Mouse (Mus musculus) myocyte (in vitro differentiated cells): ENCODE results near the gene Gm20388. TPM values are rescaled to one million over a fixed set of nuclear protein-coding genes. Genes with fewer than 3 reads are reported as not detected.

Experiments used
- H3K27me3 ChIP-seq: one replicate; pipeline ENCODE4 v1.6.1; 2011; ENCODE audit not compliant: control insufficient read depth, insufficient read depth, insufficient read length
- H3K36me3 ChIP-seq: one replicate; pipeline ENCODE4 v1.6.1; 2011; ENCODE audit not compliant: control insufficient read depth, insufficient read depth
- H3K4me2 ChIP-seq: one replicate; pipeline ENCODE4 v1.6.1; 2011; ENCODE audit warnings: low read depth, control low read depth
- H3K4me3 ChIP-seq: one replicate; pipeline ENCODE4 v1.5.1; 2011; ENCODE audit warnings: mild to moderate bottlenecking, control low read depth, moderate library complexity
- H3K79me2 ChIP-seq: one replicate; pipeline ENCODE4 v1.6.1; 2011; ENCODE audit not compliant: control insufficient read depth, insufficient read depth
- H3ac ChIP-seq: one replicate; pipeline ENCODE4 v1.6.1; 2011; ENCODE audit not compliant: control insufficient read depth, insufficient read length
- CEBPB ChIP-seq: IDR thresholded peaks from 2 replicates; pipeline ENCODE4 v1.6.1; 2011; ENCODE audit warnings: mild to moderate bottlenecking, moderate library complexity; ENCODE audit not compliant: poor library complexity, insufficient read depth, severe bottlenecking
- E2F4 ChIP-seq: IDR thresholded peaks from one replicate; pipeline ENCODE4 v1.6.1; 2011; ENCODE audit warnings: mild to moderate bottlenecking, control low read depth, moderate library complexity; ENCODE audit not compliant: insufficient read depth
- MAX ChIP-seq: IDR thresholded peaks from one replicate; pipeline ENCODE4 v1.6.1; 2011; ENCODE audit warnings: low read depth, mild to moderate bottlenecking, control low read depth
- MYOD1 ChIP-seq, 3 experiments: IDR thresholded peaks; one replicate each; pipeline ENCODE4 v1.6.1; 2011; ENCODE audit warnings: control low read depth in 2 of 3, low read depth in 2 of 3, mild to moderate bottlenecking in 2 of 3, moderate library complexity in 1 of 3; ENCODE audit not compliant: insufficient read length in 2 of 3, control insufficient read depth in 1 of 3
- MYOG ChIP-seq, 3 experiments: IDR thresholded peaks; one replicate each; pipeline ENCODE4 v1.6.1; 2011; ENCODE audit warnings: control low read depth in 2 of 3, low read depth in 2 of 3, mild to moderate bottlenecking in 2 of 3; ENCODE audit not compliant: insufficient read length in 2 of 3, control insufficient read depth in 1 of 3, insufficient read depth in 1 of 3
- POLR2A ChIP-seq: IDR thresholded peaks from one replicate; pipeline ENCODE4 v1.6.1; 2011; ENCODE audit warnings: low read depth, mild to moderate bottlenecking, control low read depth, moderate library complexity; ENCODE audit not compliant: insufficient read length
- POLR2AphosphoS2 ChIP-seq: IDR thresholded peaks from one replicate; pipeline ENCODE4 v1.6.1; 2011; ENCODE audit warnings: low read depth, control low read depth; ENCODE audit not compliant: insufficient read length
- REST ChIP-seq: IDR thresholded peaks from one replicate; pipeline ENCODE4 v1.6.1; 2011; ENCODE audit warnings: mild to moderate bottlenecking, control low read depth, moderate library complexity; ENCODE audit not compliant: insufficient read depth, insufficient read length
- SRF ChIP-seq: IDR thresholded peaks from one replicate; pipeline ENCODE4 v1.6.1; 2011; ENCODE audit warnings: low read depth; ENCODE audit not compliant: control insufficient read depth, insufficient read length
- TCF12 ChIP-seq: IDR thresholded peaks from one replicate; pipeline ENCODE4 v1.6.1; 2011; ENCODE audit warnings: mild to moderate bottlenecking, control low read depth; ENCODE audit not compliant: poor library complexity, insufficient read depth, severe bottlenecking
- TCF3 ChIP-seq: IDR thresholded peaks from one replicate; pipeline ENCODE4 v1.6.1; 2011; ENCODE audit warnings: low read depth, control low read depth; ENCODE audit not compliant: insufficient read length
- USF1 ChIP-seq: IDR thresholded peaks from one replicate; pipeline ENCODE4 v1.6.1; 2011; ENCODE audit warnings: low read depth, mild to moderate bottlenecking, control low read depth, moderate library complexity
- polyA plus RNA-seq: library from polyadenylated mRNA; unstranded; fragments of >200 nt; fragmentation: generic; extraction: Trizol; gene quantifications from one replicate; pipeline ENCODE4 v1.2.1, GENCODE M21; 2012; ENCODE audit warnings: missing spikeins

Gene Gm20388
- polyA plus RNA-seq, 1 experiment: 15.3 TPM

DNA sequence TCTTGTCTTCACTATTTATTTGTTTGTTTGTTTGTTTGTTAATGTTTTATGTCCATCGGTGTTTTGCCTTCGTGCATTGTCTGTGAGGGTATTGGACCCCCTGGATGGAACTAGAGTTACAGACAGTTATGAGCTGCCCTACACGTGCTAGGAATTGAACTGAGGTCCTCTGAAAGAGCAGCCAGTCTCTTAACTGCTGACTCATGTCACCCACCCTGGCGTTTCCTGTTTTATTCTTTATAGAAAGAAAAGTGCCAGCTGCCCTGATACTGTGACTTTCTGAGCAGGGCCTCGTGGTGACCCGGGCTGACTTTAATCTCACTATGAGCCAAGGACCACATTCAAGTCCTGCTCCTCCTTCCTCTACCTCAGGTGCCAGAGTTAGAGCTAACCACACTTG, 2504.9 kb downstream of the Gm20388 start:
- no peaks in the 10 kb centered on the region for H3K79me2 ChIP-seq
- H3ac ChIP-seq: no peak overlapping the region
- H3K36me3 ChIP-seq: peaks cover 6% of the 10 kb centered on the region
- H3K4me2 ChIP-seq: no peak overlapping the region
- H3K4me3 ChIP-seq: no peak overlapping the region
- TF ChIP-seq SRF (no peak), MYOG (IDR thresholded peaks at IDR 0.05; ENCODE audit: control insufficient read depth in 1 of 3, insufficient read depth in 1 of 3, insufficient read length in 2 of 3, low read depth in 2 of 3) (no peak), E2F4 (no peak), TCF3 (no peak), REST (no peak), TCF12 (no peak), MAX (no peak), CEBPB (no peak), MYOD1 (IDR thresholded peaks at IDR 0.05; ENCODE audit: control insufficient read depth in 1 of 3, insufficient read length in 2 of 3, low read depth in 2 of 3) (no peak), POLR2AphosphoS2 (no peak), POLR2A (no peak)
- H3K27me3 ChIP-seq: no peaks in the 10 kb centered on the region

DNA sequence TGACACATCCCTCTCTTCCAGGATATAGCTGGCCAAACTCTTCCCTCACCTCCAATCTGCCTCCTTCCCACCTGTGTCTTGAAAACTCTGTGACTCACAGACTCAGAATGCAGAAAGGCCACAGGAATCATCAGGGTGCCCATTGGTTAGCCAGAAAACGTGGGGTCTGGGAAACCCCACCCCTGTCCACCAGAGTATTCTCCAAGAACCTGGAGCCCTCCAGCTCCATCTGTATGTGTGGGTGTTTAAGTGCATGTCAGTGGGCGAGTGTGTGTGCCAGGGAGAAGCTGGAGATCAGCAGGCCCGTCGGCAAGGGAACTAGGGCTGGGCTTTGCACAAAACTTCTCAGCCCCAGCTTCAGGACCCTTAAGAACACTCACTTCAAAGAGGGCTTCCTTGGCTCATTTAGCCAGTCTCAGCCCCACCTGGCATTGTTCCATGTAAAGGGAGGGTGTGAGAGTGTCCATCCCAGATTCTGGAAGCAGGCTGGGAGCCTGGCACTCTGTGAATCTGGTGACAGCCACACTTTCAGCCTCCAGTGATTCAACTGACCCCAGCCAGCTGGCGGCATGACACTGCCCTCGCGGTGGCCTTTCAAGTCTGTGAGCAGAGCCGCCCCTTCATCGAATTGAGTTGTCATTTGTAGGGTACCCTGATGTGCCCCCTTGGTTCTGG, 2509.4 kb downstream of the Gm20388 start:
- H3K4me2 ChIP-seq: no peak overlapping the region
- H3K79me2 ChIP-seq: no peaks in the 10 kb centered on the region
- H3K36me3 ChIP-seq: no peaks in the 10 kb centered on the region
- H3K4me3 ChIP-seq: no peak overlapping the region
- TF ChIP-seq MAX (no peak), TCF12 (no peak), REST (no peak), POLR2A (no peak), MYOG (IDR thresholded peaks at IDR 0.05; ENCODE audit: control insufficient read depth in 1 of 3, insufficient read depth in 1 of 3, insufficient read length in 2 of 3, low read depth in 2 of 3) (no peak), TCF3 (no peak), USF1 (no peak), SRF (no peak), MYOD1 (IDR thresholded peaks at IDR 0.05; ENCODE audit: control insufficient read depth in 1 of 3, insufficient read length in 2 of 3, low read depth in 2 of 3) (no peak), E2F4 (no peak), CEBPB (no peak), POLR2AphosphoS2 (no peak)
- no peaks in the 10 kb centered on the region for H3K27me3 ChIP-seq
- H3ac ChIP-seq: no peak overlapping the region

DNA sequence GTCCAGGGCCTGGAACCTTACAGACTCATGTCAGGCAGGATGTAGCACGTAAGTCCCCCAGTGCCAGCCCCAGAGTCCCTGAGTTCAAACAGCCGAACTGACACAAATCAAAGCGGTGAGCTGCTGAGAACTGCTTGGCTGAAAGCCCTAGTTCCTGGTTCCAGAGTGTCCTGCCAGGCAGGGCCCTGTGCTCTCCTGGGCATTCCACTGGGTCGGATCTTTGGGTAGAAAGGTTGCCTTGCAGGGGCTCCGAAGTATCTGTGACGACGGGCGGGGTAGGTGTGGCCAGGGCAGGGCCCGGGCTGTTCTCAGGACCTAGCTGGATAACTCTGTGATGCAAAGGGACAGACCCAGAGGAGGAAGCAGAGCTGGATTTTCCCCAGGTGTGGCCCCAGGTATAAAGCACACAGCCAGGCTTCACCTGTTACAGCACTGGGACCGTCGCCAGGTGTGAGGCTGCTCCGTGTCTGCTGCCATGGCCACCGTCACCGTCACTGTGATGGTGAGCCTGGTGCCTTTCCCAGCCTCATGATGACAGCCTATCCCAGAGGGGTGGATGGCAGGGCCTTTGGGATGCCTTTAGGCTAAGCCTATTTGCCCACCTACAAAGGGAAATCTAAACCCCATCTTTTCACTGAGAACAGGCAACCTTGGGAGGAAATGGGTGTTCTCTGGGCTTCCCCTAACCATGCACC, 2510.9 kb downstream of the Gm20388 start, which contains the start of gene Il17c:
TSS of gene Il17c (plus strand) at position 645 of the 695 bp plus-strand sequence.
- H3K36me3 ChIP-seq: no peaks in the 10 kb centered on the region
- no peak within 1 kb of the TSS for H3K4me2 ChIP-seq
- H3ac ChIP-seq: no peak within 1 kb of the TSS
- no peaks in the 10 kb centered on the region for H3K27me3 ChIP-seq
- H3K4me3 ChIP-seq: no peak within 1 kb of the TSS
- no peaks in the 10 kb centered on the region for H3K79me2 ChIP-seq
- TF ChIP-seq MYOG (IDR thresholded peaks at IDR 0.05; ENCODE audit: control insufficient read depth in 1 of 3, insufficient read depth in 1 of 3, insufficient read length in 2 of 3, low read depth in 2 of 3) (no peak), POLR2A (no peak), TCF12 (no peak)

DNA sequence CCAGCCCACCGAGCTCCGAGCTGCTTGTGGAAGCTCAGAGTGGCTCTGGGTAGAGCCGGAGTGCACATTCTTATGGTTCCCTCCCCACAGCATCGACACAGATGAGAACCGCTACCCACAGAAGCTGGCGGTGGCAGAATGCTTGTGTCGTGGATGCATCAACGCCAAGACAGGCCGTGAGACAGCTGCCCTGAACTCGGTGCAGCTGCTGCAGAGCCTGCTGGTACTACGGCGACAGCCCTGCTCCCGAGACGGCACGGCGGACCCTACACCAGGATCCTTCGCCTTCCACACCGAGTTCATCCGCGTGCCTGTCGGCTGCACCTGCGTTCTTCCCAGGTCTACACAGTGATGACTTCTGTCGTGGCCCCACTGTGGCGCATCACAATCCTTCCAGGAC, 2512.6 kb downstream of the Gm20388 start:
- Histone ChIP-seq H3ac (no peak overlapping the region), H3K4me3 (no peak overlapping the region), H3K4me2 (no peak overlapping the region), H3K79me2 (no peaks in the 10 kb centered on the region), H3K27me3 (no peaks in the 10 kb centered on the region), H3K36me3 (no peaks in the 10 kb centered on the region)
- TF ChIP-seq TCF12 (no peak), MYOD1 (IDR thresholded peaks at IDR 0.05; ENCODE audit: control insufficient read depth in 1 of 3, insufficient read length in 2 of 3, low read depth in 2 of 3) (peak in 2 of 3 experiments; percentile 41 to 77), MYOG (IDR thresholded peaks at IDR 0.05; ENCODE audit: control insufficient read depth in 1 of 3, insufficient read depth in 1 of 3, insufficient read length in 2 of 3, low read depth in 2 of 3) (peak in 2 of 3 experiments; percentile 60 to 76)

DNA sequence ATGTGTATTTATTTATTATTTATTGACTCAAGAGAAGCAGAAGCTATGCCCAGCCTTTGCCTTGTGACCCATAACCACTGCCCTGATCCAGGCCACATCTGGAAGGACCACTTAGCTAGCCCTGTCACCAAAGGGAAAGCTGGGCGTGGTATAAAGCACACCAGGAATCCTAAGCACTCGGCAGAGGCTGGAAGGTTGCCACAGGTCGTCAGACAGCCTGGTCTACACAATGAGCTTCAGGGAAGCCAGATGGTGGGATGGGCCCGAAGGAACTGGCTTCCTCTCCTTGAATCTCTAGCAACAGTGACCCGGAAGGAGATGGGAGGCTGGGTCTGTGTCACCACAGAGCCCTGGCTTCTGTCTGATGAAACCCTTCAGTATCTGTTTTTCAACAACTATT, 2513.0 kb downstream of the Gm20388 start:
- no peaks in the 10 kb centered on the region for H3K79me2 ChIP-seq
- no peak overlapping the region for H3K4me2 ChIP-seq
- no peaks in the 10 kb centered on the region for H3K36me3 ChIP-seq
- H3K27me3 ChIP-seq: no peaks in the 10 kb centered on the region
- no peak overlapping the region for H3ac ChIP-seq
- H3K4me3 ChIP-seq: no peak overlapping the region
- TF ChIP-seq MYOD1 (IDR thresholded peaks at IDR 0.05; ENCODE audit: control insufficient read depth in 1 of 3, insufficient read length in 2 of 3, low read depth in 2 of 3): no peak
- TF ChIP-seq CEBPB: no peak
- no peak for TF ChIP-seq MYOG (IDR thresholded peaks at IDR 0.05; ENCODE audit: control insufficient read depth in 1 of 3, insufficient read depth in 1 of 3, insufficient read length in 2 of 3, low read depth in 2 of 3)
- no peak for TF ChIP-seq MAX
- TF ChIP-seq POLR2A: no peak
- TF ChIP-seq TCF3: no peak
